Mouse (Mus musculus) heart, embryonic 12.5 days (tissue): ENCODE measurements around the gene Fam78a. TPM values are rescaled to one million over a fixed set of nuclear protein-coding genes. Genes with fewer than 3 reads are reported as not detected.
A peak's percentile ranks its signal among the peaks of the same experiment; 100 is the strongest.

Experiments
- ATAC-seq: fragments of 200-750 bp; cut with Nextera tagmentation; 2 replicates; pipeline ENCODE4 v1.8.0; 2017; ENCODE audit warnings: moderate TSS enrichment, moderate library complexity; ENCODE audit not compliant: insufficient number of reproducible peaks, low FRiP score
- H3K27ac ChIP-seq: fragments of 300-500 bp; sonication (generic); 2 replicates; pipeline ENCODE4 v1.5.1; 2016; ENCODE audit warnings: mild to moderate bottlenecking, moderate library complexity; ENCODE audit not compliant: poor library complexity, severe bottlenecking
- H3K27me3 ChIP-seq: fragments of 300-500 bp; sonication (generic); replicated peaks from 2 replicates; pipeline ENCODE4 v1.6.1; 2016; ENCODE audit warnings: mild to moderate bottlenecking, moderate library complexity
- H3K36me3 ChIP-seq: fragments of 300-500 bp; sonication (generic); 2 replicates; pipeline ENCODE4 v1.6.1; 2016; ENCODE audit warnings: mild to moderate bottlenecking, moderate library complexity
- H3K4me1 ChIP-seq: fragments of 300-500 bp; sonication (generic); replicated peaks from 2 replicates; pipeline ENCODE4 v1.6.1; 2016; ENCODE audit warnings: mild to moderate bottlenecking
- H3K4me2 ChIP-seq: fragments of 300-500 bp; sonication (generic); 2 replicates; pipeline ENCODE4 v1.6.1; 2016; ENCODE audit warnings: mild to moderate bottlenecking, moderate library complexity
- H3K4me3 ChIP-seq: fragments of 300-500 bp; sonication (generic); 2 replicates; pipeline ENCODE4 v1.5.1; 2016; ENCODE audit warnings: mild to moderate bottlenecking
- H3K9ac ChIP-seq: fragments of 300-500 bp; sonication (generic); 2 replicates; pipeline ENCODE4 v1.6.1; 2016; ENCODE audit warnings: mild to moderate bottlenecking, moderate library complexity
- H3K9me3 ChIP-seq: fragments of 300-500 bp; sonication (generic); replicated peaks from 2 replicates; pipeline ENCODE4 v1.6.1; 2016; ENCODE audit warnings: mild to moderate bottlenecking, moderate library complexity
- WGBS: fragments of 180-500 bp; shearing (Covaris S2); methylation state at CpG from one replicate; pipeline ENCODE4 v1.1.7; 2016; 5-methylcytosine and 5-hydroxymethylcytosine counted together
- polyA plus RNA-seq: library from polyadenylated mRNA; unstranded; fragments of >200 nt; fragmentation: Nextera tagmentation; extraction: Ambion mirVana; gene quantifications from 2 replicates; pipeline ENCODE4 v1.2.1, GENCODE M21; 2016

Fam78a gene
- polyA plus RNA-seq, 1 experiment from 2014 or later, result 50.7 TPM

DNA sequence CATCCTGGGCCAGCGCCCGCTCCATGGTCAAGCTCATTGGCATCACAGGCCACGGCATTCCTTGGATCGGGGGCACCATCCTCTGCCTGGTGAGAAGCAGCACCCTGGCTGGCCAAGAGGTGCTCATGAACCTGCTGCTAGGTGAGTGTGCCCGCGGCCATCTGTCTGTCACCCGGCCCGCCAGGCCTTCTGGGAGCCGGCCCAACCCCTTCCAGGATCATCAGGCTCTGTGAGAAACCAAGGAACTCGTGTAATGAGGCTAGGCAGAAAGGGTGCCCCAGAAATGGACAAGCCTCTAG lies 11.4 kb upstream of the Fam78a start:
- WGBS, result 81% methylated on average over 10 of the region's 10 CpGs
- peak; percentile 5; the same call in 1 of the 2 replicates for ATAC-seq
- Histone ChIP-seq H3K9me3 (peaks cover 3% of the 10 kb centered on the region; the same call in 1 of the 2 replicates), H3K4me1 (peaks cover 23% of the 10 kb centered on the region), H3K27ac (peak overlapping the region; percentile 68), H3K9ac (peak overlapping the region; percentile 86), H3K36me3 (peaks cover 22% of the 10 kb centered on the region), H3K4me2 (peak overlapping the region; percentile 78), H3K27me3 (no peaks in the 10 kb centered on the region), H3K4me3 (peak overlapping the region; percentile 50)

DNA sequence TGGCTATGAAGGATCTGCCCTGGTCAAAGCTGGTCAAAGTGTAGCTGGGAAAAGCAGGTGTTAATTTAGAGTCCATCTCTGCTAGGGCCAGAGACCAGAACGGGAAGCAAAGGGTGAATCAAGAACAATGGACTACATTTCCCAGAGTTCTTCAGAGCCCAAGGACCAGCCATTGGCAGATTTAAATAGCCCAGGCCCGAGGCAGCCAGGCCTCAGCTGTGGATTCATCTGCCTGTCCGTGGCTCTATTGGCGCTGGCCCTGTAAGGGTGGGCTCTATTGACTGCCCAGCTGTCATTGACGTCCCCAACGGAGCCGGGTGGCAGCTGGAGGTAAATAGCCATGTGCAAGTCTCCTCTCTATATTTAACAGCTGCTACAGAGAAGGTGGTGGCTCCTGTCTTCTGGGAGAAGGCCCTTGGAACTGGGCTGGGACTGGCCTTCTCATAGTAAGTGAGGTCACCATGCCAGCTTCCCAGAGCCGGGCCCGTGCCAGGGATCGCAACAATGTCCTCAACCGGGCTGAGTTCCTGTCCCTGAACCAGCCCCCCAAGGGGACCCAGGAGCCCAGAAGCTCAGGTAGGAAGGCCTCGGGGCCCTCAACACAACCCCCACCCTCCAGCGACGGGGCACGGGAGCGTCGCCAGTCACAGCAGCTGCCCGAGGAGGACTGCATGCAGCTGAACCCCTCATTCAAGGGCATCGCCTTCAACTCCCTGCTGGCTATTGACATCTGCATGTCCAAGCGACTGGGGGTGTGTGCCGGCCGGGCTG lies 10.9 kb upstream of the Fam78a start, which contains the start of gene Plpp7:
Gene Plpp7 (plus strand): TSS at position 178 of the 771 bp plus-strand sequence.
- peaks cover 17% of the 10 kb centered on the region for H3K36me3 ChIP-seq
- peaks cover 1% of the 10 kb centered on the region; the same call in 1 of the 2 replicates for H3K9me3 ChIP-seq
- H3K4me1 ChIP-seq, result peaks cover 23% of the 10 kb centered on the region
- peak within 1 kb of the TSS; percentile 68 for H3K27ac ChIP-seq
- peak within 1 kb of the TSS; percentile 50 for H3K4me3 ChIP-seq
- no peaks in the 10 kb centered on the region for H3K27me3 ChIP-seq
- 42% methylated on average over 22 of the region's 22 CpGs for WGBS
- peak; percentile 66 for ATAC-seq
- peak within 1 kb of the TSS; percentile 86 for H3K9ac ChIP-seq
- peak within 1 kb of the TSS; percentile 78 for H3K4me2 ChIP-seq

DNA sequence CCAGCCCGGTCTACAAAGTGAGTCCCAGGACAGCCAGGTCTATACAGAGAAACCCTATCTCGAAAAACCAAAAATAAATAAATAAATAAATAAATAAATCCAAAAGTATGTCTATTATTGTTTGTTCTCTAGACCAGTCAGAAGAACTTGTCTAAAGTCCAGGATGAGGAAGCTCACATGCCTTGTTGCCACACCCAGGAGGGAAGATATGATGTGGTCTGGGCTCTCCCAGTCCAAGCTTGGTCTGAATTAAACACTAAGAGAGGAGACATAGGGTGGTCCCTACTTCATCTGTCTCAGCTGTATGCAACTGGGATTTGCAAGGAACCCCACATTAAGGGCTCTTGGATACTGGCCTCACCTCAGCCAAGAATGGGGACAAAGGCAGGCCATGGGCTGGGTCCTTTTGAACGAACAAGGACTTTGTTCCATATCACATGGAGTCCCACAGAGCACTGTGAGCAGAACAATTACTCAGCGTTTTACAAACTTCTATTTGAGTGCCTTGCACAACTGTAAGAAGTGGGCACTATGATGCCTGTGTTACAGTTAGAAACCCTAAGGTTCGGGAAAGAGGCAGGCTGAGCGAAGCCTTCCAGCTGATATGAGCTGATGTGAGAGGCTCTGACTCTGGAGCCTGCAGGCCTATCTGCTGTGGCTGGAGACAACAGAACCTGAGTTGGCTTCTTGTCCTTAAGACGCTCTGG lies 9.5 kb upstream of the Fam78a start:
- Histone ChIP-seq H3K4me1 (peaks cover 26% of the 10 kb centered on the region), H3K27me3 (no peaks in the 10 kb centered on the region), H3K9me3 (no peaks in the 10 kb centered on the region), H3K36me3 (peaks cover 5% of the 10 kb centered on the region; the same call in 1 of the 2 replicates), H3K27ac (no peak overlapping the region), H3K9ac (no peak overlapping the region), H3K4me3 (no peak overlapping the region), H3K4me2 (no peak overlapping the region)
- 80% methylated on average over 7 of the region's 7 CpGs for WGBS
- no peak for ATAC-seq

DNA sequence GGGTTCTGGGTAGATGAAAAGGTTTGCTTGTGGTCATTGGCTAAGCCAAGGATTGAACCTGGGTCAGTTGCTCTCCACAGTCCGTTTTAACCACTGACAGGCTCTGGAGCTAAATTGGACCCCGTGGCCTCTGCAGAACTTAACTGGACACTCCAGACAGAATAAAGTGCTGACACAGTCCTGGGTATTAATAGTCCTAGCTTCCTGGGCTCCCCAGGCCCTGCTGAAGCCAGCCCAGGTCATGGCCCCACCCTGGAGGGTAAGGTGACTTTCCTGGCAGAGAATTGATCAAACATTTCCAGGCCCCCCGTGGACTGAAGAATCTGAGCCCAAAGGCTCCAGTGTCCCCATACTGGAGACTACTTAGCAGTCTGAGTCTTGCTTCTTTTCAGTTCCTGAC lies 7.3 kb upstream of the Fam78a start:
- no peak for ATAC-seq
- H3K4me1 ChIP-seq, result peaks cover 40% of the 10 kb centered on the region
- no peaks in the 10 kb centered on the region; the same call in 1 of the 2 replicates for H3K27me3 ChIP-seq
- H3K36me3 ChIP-seq, result no peaks in the 10 kb centered on the region
- no peak overlapping the region for H3K4me3 ChIP-seq
- H3K9ac ChIP-seq, result no peak overlapping the region
- H3K27ac ChIP-seq, result no peak overlapping the region
- H3K4me2 ChIP-seq, result no peak overlapping the region
- 56% methylated on average over 3 of the region's 3 CpGs for WGBS
- H3K9me3 ChIP-seq, result no peaks in the 10 kb centered on the region

DNA sequence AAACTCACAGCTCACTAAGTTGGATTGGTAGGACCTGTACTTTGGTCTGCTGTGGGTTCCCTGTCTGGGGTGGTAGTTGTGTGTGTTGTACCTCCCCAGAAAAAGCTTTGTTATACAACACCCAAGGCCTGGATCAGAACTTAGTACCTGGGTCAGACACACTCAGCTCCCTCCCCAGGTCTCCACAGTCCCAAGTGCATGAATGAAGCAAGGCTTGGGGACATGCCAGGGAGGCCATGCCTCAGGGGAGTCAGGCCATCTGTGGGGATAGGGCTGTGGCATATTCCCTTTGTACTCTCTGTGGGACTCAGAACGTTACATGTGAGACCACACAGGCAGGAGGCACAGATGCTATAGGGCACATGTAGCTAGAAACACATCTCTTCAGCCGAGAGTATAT lies 5.5 kb upstream of the Fam78a start:
- Histone ChIP-seq H3K27me3 (no peaks in the 10 kb centered on the region; the same call in 1 of the 2 replicates), H3K9ac (no peak overlapping the region), H3K27ac (no peak overlapping the region), H3K36me3 (no peaks in the 10 kb centered on the region), H3K4me3 (no peak overlapping the region), H3K9me3 (no peaks in the 10 kb centered on the region), H3K4me1 (peaks cover 30% of the 10 kb centered on the region), H3K4me2 (no peak overlapping the region)
- 81% methylated on average over 2 of the region's 2 CpGs for WGBS
- no peak for ATAC-seq

DNA sequence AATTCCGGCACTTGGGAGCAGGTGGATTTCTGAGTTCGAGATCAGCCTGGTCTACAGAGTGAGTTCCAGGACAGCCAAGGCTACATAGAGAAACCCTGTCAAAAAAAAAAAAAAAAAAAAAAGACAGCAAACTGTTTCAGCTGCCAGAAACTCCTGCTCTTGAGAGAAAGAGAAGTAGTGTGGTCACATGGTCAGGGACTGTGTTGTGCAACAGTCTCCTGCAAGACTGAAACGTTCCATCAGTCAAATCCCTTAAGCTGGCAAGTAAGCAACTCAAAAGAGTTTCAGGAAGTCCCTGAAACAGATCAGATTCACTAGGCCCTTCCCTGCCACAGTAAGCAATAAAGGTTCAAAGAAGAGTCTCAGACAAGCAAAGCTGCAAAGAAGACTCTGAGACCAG lies 4.9 kb upstream of the Fam78a start:
- Histone ChIP-seq H3K27me3 (no peaks in the 10 kb centered on the region; the same call in 1 of the 2 replicates), H3K4me3 (no peak overlapping the region), H3K4me2 (no peak overlapping the region), H3K27ac (peak overlapping the region; percentile 67; the same call in 1 of the 2 replicates), H3K4me1 (peaks cover 34% of the 10 kb centered on the region), H3K9me3 (no peaks in the 10 kb centered on the region), H3K36me3 (no peaks in the 10 kb centered on the region), H3K9ac (no peak overlapping the region)
- ATAC-seq, result no peak
- 64% methylated on average over 3 of the region's 3 CpGs for WGBS

DNA sequence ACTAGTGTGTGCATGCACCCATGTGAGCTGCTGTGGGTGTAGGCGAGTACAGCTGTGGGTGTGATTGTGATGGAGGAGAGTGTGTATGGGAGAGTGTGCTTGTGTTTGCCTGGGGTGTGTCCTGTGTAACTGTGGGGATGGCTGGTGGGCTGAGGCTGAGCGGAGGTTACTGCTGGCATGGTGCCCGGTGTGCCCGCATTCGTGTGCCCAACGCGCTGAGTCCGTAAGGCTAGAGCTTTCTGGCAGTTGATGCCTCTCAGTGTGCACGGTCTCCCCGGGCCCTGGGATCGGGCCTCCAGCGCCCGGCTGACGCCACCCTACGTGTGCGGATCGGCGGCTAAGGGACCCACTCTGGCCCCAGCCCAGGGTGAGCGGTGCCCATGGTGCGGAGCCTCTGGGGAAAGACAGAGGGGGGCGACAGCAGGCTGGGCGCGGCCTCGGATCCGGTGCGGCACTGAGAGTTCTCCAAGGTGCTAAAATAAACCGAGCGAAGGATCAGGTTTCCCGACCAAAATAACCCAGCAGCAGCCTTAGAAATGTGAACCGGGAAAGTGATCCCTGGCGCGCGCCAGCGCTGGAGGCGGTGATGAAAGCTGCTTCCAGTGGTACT lies 3.8 kb upstream of the Fam78a start:
- H3K4me2 ChIP-seq, result peak overlapping the region; percentile 70
- no peaks in the 10 kb centered on the region; the same call in 1 of the 2 replicates for H3K27me3 ChIP-seq
- peak overlapping the region; percentile 67 for H3K27ac ChIP-seq
- H3K9me3 ChIP-seq, result no peaks in the 10 kb centered on the region
- 5% methylated on average over 35 of the region's 35 CpGs for WGBS
- ATAC-seq, result no peak
- H3K4me1 ChIP-seq, result peaks cover 34% of the 10 kb centered on the region
- peak overlapping the region; percentile 33 for H3K4me3 ChIP-seq
- peak overlapping the region; percentile 49 for H3K9ac ChIP-seq
- no peaks in the 10 kb centered on the region for H3K36me3 ChIP-seq

DNA sequence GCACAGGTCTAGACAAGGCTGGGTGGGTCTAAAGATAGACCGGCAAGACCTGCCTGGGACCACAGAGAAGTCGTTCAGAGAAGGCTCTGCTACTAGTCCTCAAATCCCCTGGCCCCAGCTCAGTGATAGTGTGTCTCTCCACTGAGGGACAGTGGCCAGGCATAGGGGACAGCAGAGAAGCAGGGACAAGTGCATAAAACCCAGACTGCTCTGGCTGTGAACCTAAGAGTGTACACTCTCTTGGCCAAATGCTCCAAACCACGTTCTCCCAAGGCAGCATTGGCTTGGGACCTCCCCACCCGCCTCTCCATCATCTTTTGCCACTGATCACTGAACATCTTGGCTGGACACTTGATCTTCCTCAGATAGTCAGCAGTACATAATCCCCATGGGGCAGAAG lies 2.9 kb upstream of the Fam78a start:
- no peak overlapping the region for H3K9ac ChIP-seq
- H3K4me2 ChIP-seq, result no peak overlapping the region
- no peaks in the 10 kb centered on the region; the same call in 1 of the 2 replicates for H3K27me3 ChIP-seq
- H3K4me3 ChIP-seq, result no peak overlapping the region
- 53% methylated on average over 4 of the region's 4 CpGs for WGBS
- H3K27ac ChIP-seq, result 0 out of 2 replicates have a peak overlapping the region, but pooled peaks have one; percentile 19
- ATAC-seq, result no peak
- H3K36me3 ChIP-seq, result no peaks in the 10 kb centered on the region
- H3K4me1 ChIP-seq, result peaks cover 34% of the 10 kb centered on the region
- H3K9me3 ChIP-seq, result no peaks in the 10 kb centered on the region

DNA sequence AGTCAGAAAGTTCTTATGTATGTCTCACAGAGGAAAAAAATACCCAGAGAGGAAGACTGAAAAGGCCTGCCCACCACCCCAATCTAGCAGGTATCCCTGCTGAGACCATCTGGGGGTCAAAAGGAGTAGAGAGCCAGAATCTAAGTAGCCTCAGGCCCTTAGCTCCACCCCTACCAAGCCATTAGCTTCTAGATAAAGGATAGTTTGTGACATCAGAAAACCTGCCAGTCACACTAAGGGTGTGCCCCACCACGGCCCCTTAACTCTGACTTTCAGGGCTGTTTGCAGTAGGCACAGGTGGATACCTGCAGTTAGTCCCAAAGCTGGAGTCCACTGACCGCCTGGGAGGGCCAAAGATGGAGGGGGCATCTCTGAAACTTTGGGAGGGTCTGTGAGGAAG lies 574 bp upstream of the Fam78a start:
- H3K4me2 ChIP-seq, result peak overlapping the region; percentile 100; the same call in 1 of the 2 replicates
- no peak overlapping the region for H3K9ac ChIP-seq
- 0 out of 2 replicates have a peak overlapping the region, but pooled peaks have one; percentile 6 for H3K27ac ChIP-seq
- H3K27me3 ChIP-seq, result no peaks in the 10 kb centered on the region; the same call in 1 of the 2 replicates
- H3K4me3 ChIP-seq, result no peak overlapping the region
- ATAC-seq, result peak; percentile 15; the same call in 1 of the 2 replicates
- 69% methylated on average over 2 of the region's 2 CpGs for WGBS
- H3K4me1 ChIP-seq, result peaks cover 35% of the 10 kb centered on the region
- no peaks in the 10 kb centered on the region for H3K36me3 ChIP-seq
- H3K9me3 ChIP-seq, result no peaks in the 10 kb centered on the region

DNA sequence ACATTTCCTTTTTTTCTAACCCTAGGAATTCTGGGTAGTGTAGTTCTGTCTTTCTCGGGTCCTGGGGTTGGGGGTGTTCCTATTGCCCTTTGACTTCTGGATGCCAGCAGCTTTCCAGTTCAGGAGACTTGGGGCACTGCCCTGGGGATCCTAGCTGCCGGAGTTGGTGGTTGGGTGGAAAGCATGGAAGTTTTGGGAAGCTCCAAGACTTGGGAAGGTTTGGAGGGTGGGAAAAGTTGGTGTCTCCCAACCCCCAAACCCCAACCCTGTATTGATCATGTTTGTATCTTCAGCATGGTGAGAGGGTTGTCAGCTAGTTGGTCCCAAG lies 179 bp upstream of the Fam78a start:
- Histone ChIP-seq H3K9ac (peak overlapping the region; percentile 93; the same call in 1 of the 2 replicates), H3K4me1 (peaks cover 39% of the 10 kb centered on the region), H3K9me3 (no peaks in the 10 kb centered on the region), H3K4me3 (peak overlapping the region; percentile 70), H3K4me2 (peak overlapping the region; percentile 100), H3K36me3 (no peaks in the 10 kb centered on the region), H3K27me3 (no peaks in the 10 kb centered on the region; the same call in 1 of the 2 replicates), H3K27ac (0 out of 2 replicates have a peak overlapping the region, but pooled peaks have one; percentile 6)
- ATAC-seq, result no peak
- WGBS, result 23% methylated on average over 2 of the region's 2 CpGs
